Mouse (Mus musculus) urinary bladder, postnatal 10 days (tissue): ENCODE measurements around the gene Fkbpl.

ENCODE experiments used
- DNase-seq: peaks from one replicate; pipeline ENCODE4 v3.0.0; 2022; ENCODE audit warnings: low spot score

Fkbpl gene

GRCm38 (mm10) chr17:34644608-34645007, at the start of gene Fkbpl:
TSS of gene Fkbpl (plus strand) at chr17:34644764.
- peak; percentile 88 for DNase-seq

- no peak for DNase-seq
Measured at GRCm38 (mm10) chr17:34596098-34596497, 48.5 kb upstream of the Fkbpl start.

- DNase-seq = no peak
Measured at GRCm38 (mm10) chr17:34597566-34598095, 46.9 kb upstream of the Fkbpl start, which contains the start of gene Ager. TSS of gene Ager (plus strand) at chr17:34597862.

- no peak for DNase-seq
Measured at GRCm38 (mm10) chr17:34599891-34600290, 44.7 kb upstream of the Fkbpl start.

- no peak for DNase-seq
Measured at GRCm38 (mm10) chr17:34601796-34602195, 42.8 kb upstream of the Fkbpl start.

GRCm38 (mm10) chr17:34603375-34604060, 41.0 kb upstream of the Fkbpl start, which contains the start of gene Rnf5:
TSS of gene Rnf5 (minus strand) at chr17:34603690.
- DNase-seq = peak; percentile 93

- DNase-seq = peak; percentile 97
Measured at GRCm38 (mm10) chr17:34604061-34604508, 40.5 kb upstream of the Fkbpl start, which contains the start of gene Agpat1. TSS of gene Agpat1 (plus strand) at chr17:34604262.

GRCm38 (mm10) chr17:34604511-34605237, 39.9 kb upstream of the Fkbpl start:
- no peak for DNase-seq

GRCm38 (mm10) chr17:34605609-34606008, 39.0 kb upstream of the Fkbpl start:
- peak; percentile 87 for DNase-seq

- no peak for DNase-seq
Measured at GRCm38 (mm10) chr17:34606186-34607039, 38.2 kb upstream of the Fkbpl start.

- DNase-seq = no peak
Measured at GRCm38 (mm10) chr17:34607997-34608396, 36.6 kb upstream of the Fkbpl start.

- no peak for DNase-seq
Measured at GRCm38 (mm10) chr17:34611050-34611449, 33.5 kb upstream of the Fkbpl start.

GRCm38 (mm10) chr17:34613054-34613645, 31.4 kb upstream of the Fkbpl start:
- no peak for DNase-seq

- no peak for DNase-seq
Measured at GRCm38 (mm10) chr17:34613830-34614229, 30.7 kb upstream of the Fkbpl start.

GRCm38 (mm10) chr17:34615871-34616270, 28.7 kb upstream of the Fkbpl start, which contains the start of gene Egfl8:
TSS of gene Egfl8 (minus strand) at chr17:34615971.
- no peak for DNase-seq

GRCm38 (mm10) chr17:34618999-34619398, 25.6 kb upstream of the Fkbpl start:
- no peak for DNase-seq

- DNase-seq = no peak
Measured at GRCm38 (mm10) chr17:34621006-34621405, 23.6 kb upstream of the Fkbpl start.

GRCm38 (mm10) chr17:34623161-34623560, 21.4 kb upstream of the Fkbpl start:
- no peak for DNase-seq

- DNase-seq = no peak
Measured at GRCm38 (mm10) chr17:34624981-34625380, 19.6 kb upstream of the Fkbpl start.

GRCm38 (mm10) chr17:34626062-34626772, 18.3 kb upstream of the Fkbpl start:
- DNase-seq = no peak

- DNase-seq = no peak
Measured at GRCm38 (mm10) chr17:34626773-34627092, 17.8 kb upstream of the Fkbpl start.
